Mouse (Mus musculus): Measurements from ENCODE around the gene Clip1.

The Clip1 gene

GRCm38 (mm10) chr5:123599319-123599718, 85.1 kb downstream of the Clip1 start:
- no peak for DNase-seq

GRCm38 (mm10) chr5:123593622-123594280, 90.7 kb downstream of the Clip1 start:
- DNase-seq, result no peak

- DNase-seq, result no peak
Measured at GRCm38 (mm10) chr5:123580043-123580442, 104.4 kb downstream of the Clip1 start.

GRCm38 (mm10) chr5:123576696-123577095, 107.7 kb downstream of the Clip1 start:
- no peak for DNase-seq

- no peak for DNase-seq
Measured at GRCm38 (mm10) chr5:123573362-123573761, 111.1 kb downstream of the Clip1 start.

- peak; percentile 97 for DNase-seq
Measured at GRCm38 (mm10) chr5:123572357-123573186, 111.8 kb downstream of the Clip1 start, which contains the start of gene Vps33a. Gene Vps33a (minus strand): TSS chr5:123573038.

- no peak for DNase-seq
Measured at GRCm38 (mm10) chr5:123561128-123561527, 123.3 kb downstream of the Clip1 start.

- DNase-seq, result no peak
Measured at GRCm38 (mm10) chr5:123559588-123559987, 124.8 kb downstream of the Clip1 start.

GRCm38 (mm10) chr5:123556451-123556850, 128.0 kb downstream of the Clip1 start:
- peak; percentile 70 for DNase-seq

GRCm38 (mm10) chr5:123555693-123556092, 128.7 kb downstream of the Clip1 start:
- DNase-seq, result no peak

GRCm38 (mm10) chr5:123533801-123534200, 150.6 kb downstream of the Clip1 start:
- peak; percentile 0 for DNase-seq

- DNase-seq, result peak; percentile 1
Measured at GRCm38 (mm10) chr5:123530056-123530455, 154.4 kb downstream of the Clip1 start.

GRCm38 (mm10) chr5:123528641-123529040, 155.8 kb downstream of the Clip1 start:
- DNase-seq, result peak; percentile 0
